Mouse (Mus musculus) lung, embryonic 15.5 days (tissue): ENCODE data around the gene Tln2. TPM values are rescaled to one million over a fixed set of nuclear protein-coding genes. Genes with fewer than 3 reads are reported as not detected.
A peak's percentile ranks its signal among the peaks of the same experiment; 100 is the strongest.

Source experiments
- ATAC-seq: fragments of 200-750 bp; cut with Nextera tagmentation; 2 replicates; pipeline ENCODE4 v1.8.0; 2017; ENCODE audit warnings: moderate number of reproducible peaks, borderline replicate concordance; ENCODE audit not compliant: low FRiP score, low TSS enrichment; ENCODE audit errors: extremely low read depth
- H3K27ac ChIP-seq: fragments of 300-500 bp; sonication (generic); 2 replicates; pipeline ENCODE4 v1.5.1; 2015; ENCODE audit warnings: moderate library complexity, mild to moderate bottlenecking, inconsistent platforms
- H3K27me3 ChIP-seq: fragments of 300-500 bp; sonication (generic); 2 replicates; pipeline ENCODE4 v1.6.1; 2015; ENCODE audit warnings: inconsistent platforms
- H3K36me3 ChIP-seq: fragments of 300-500 bp; sonication (generic); 2 replicates; pipeline ENCODE4 v1.6.1; 2015; ENCODE audit warnings: inconsistent platforms
- H3K4me1 ChIP-seq: fragments of 300-500 bp; sonication (generic); 2 replicates; pipeline ENCODE4 v1.6.1; 2015; ENCODE audit warnings: inconsistent platforms
- H3K4me2 ChIP-seq: fragments of 300-500 bp; sonication (generic); 2 replicates; pipeline ENCODE4 v1.6.1; 2015; ENCODE audit warnings: inconsistent platforms, mild to moderate bottlenecking, moderate library complexity
- H3K4me3 ChIP-seq: fragments of 300-500 bp; sonication (generic); 2 replicates; pipeline ENCODE4 v1.5.1; 2015; ENCODE audit warnings: mild to moderate bottlenecking, inconsistent platforms
- H3K9ac ChIP-seq: fragments of 300-500 bp; sonication (generic); 2 replicates; pipeline ENCODE4 v1.6.1; 2015; ENCODE audit warnings: inconsistent platforms
- H3K9me3 ChIP-seq: fragments of 300-500 bp; sonication (generic); 2 replicates; pipeline ENCODE4 v1.6.1; 2016; ENCODE audit warnings: inconsistent platforms
- WGBS: fragments of 180-500 bp; shearing (Covaris S2); methylation state at CpG from one replicate; pipeline ENCODE4 v1.1.7; 2015; 5-methylcytosine and 5-hydroxymethylcytosine counted together
- polyA plus RNA-seq: library from polyadenylated mRNA; unstranded; fragments of >200 nt; fragmentation: Nextera tagmentation; extraction: Ambion mirVana; gene quantifications from 2 replicates; pipeline ENCODE4 v1.2.1, GENCODE M21; 2015

Gene Tln2
- polyA plus RNA-seq, 1 experiment from 2014 or later, result 14.1 TPM

DNA sequence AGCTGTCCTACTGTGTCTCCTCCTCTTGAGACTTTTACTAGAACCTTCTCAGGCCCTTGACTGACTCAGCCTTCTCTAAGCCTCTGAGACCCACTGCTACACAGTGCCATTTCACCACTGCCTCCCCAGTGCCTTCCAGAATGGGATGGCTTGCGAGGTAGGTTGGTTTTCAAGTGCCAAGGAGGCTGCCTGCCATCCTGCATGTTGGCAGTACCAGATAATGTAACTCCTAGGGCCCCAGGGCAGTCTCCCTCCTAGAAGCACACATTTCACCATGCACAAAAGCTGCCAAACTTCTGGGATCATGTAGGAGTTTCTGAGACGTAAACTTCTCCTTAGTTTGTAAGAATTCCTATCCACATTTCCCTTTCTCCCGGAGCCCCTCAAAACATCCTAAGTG is 231.1 kb downstream of the Tln2 start:
- Histone ChIP-seq H3K27me3 (no peaks in the 10 kb centered on the region), H3K36me3 (no peaks in the 10 kb centered on the region), H3K27ac (no peak overlapping the region), H3K4me1 (no peaks in the 10 kb centered on the region), H3K4me3 (no peak overlapping the region), H3K9me3 (no peaks in the 10 kb centered on the region), H3K4me2 (no peak overlapping the region), H3K9ac (no peak overlapping the region)
- 76% methylated on average over 3 of the region's 3 CpGs for WGBS
- no peak for ATAC-seq

DNA sequence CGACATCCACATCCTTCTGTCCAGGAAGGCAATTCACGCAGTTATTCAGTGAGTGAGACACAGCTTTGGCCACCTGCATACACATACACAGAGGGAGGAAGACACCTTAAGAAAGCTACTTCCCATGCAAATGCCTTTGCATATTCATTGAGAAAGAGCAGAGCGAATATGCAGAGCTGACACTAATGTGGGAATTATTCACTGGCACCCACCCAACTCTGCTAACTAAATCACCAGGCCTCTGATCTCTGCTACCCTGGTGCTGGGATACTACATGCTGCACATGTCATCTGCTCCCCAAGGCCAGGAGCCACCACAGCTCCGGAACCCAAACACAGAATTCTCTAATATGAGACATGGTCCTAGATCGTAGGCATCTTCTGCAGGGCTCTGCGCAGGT is 237.6 kb downstream of the Tln2 start:
- Histone ChIP-seq H3K27ac (no peak overlapping the region), H3K4me3 (no peak overlapping the region), H3K27me3 (no peaks in the 10 kb centered on the region), H3K9me3 (no peaks in the 10 kb centered on the region), H3K36me3 (no peaks in the 10 kb centered on the region), H3K4me2 (no peak overlapping the region), H3K4me1 (no peaks in the 10 kb centered on the region), H3K9ac (no peak overlapping the region)
- ATAC-seq, result no peak
- WGBS, result 81% methylated on average over 6 of the region's 6 CpGs

- Histone ChIP-seq H3K9ac (no peak overlapping the region), H3K36me3 (no peaks in the 10 kb centered on the region), H3K4me1 (no peaks in the 10 kb centered on the region), H3K4me3 (no peak overlapping the region), H3K27ac (no peak overlapping the region), H3K9me3 (no peaks in the 10 kb centered on the region), H3K27me3 (no peaks in the 10 kb centered on the region), H3K4me2 (no peak overlapping the region)
- ATAC-seq, result no peak
- WGBS, result 12% methylated on average over 3 of the region's 3 CpGs
Measured at GRCm38 (mm10) chr9:67315356-67315755, 244.1 kb downstream of the Tln2 start.

GRCm38 (mm10) chr9:67304992-67305391 is 254.5 kb downstream of the Tln2 start:
- H3K27ac ChIP-seq, result no peak overlapping the region
- H3K4me1 ChIP-seq, result no peaks in the 10 kb centered on the region
- no peaks in the 10 kb centered on the region for H3K27me3 ChIP-seq
- no peaks in the 10 kb centered on the region for H3K9me3 ChIP-seq
- no peak overlapping the region for H3K4me2 ChIP-seq
- H3K4me3 ChIP-seq, result no peak overlapping the region
- H3K36me3 ChIP-seq, result no peaks in the 10 kb centered on the region
- no peak for ATAC-seq
- no peak overlapping the region for H3K9ac ChIP-seq
- 86% methylated on average over 6 of the region's 6 CpGs for WGBS

GRCm38 (mm10) chr9:67303986-67304385 is 255.5 kb downstream of the Tln2 start:
- H3K36me3 ChIP-seq, result no peaks in the 10 kb centered on the region
- H3K27ac ChIP-seq, result no peak overlapping the region
- H3K9ac ChIP-seq, result no peak overlapping the region
- H3K4me3 ChIP-seq, result no peak overlapping the region
- no peaks in the 10 kb centered on the region for H3K9me3 ChIP-seq
- no peaks in the 10 kb centered on the region for H3K27me3 ChIP-seq
- 0 out of 2 replicates have a peak, but pooled peaks cover 4% of the 10 kb centered on the region for H3K4me1 ChIP-seq
- H3K4me2 ChIP-seq, result no peak overlapping the region
- no peak for ATAC-seq

GRCm38 (mm10) chr9:67303038-67303437 is 256.5 kb downstream of the Tln2 start:
- H3K4me1 ChIP-seq, result 0 out of 2 replicates have a peak, but pooled peaks cover 9% of the 10 kb centered on the region
- no peak overlapping the region for H3K4me3 ChIP-seq
- H3K27ac ChIP-seq, result no peak overlapping the region
- H3K9me3 ChIP-seq, result no peaks in the 10 kb centered on the region
- no peak overlapping the region for H3K4me2 ChIP-seq
- H3K27me3 ChIP-seq, result no peaks in the 10 kb centered on the region
- no peaks in the 10 kb centered on the region for H3K36me3 ChIP-seq
- ATAC-seq, result no peak
- H3K9ac ChIP-seq, result no peak overlapping the region

GRCm38 (mm10) chr9:67302386-67302989 is 257.0 kb downstream of the Tln2 start:
- 86% methylated on average over 10 of the region's 10 CpGs for WGBS
- no peak overlapping the region for H3K9ac ChIP-seq
- H3K36me3 ChIP-seq, result no peaks in the 10 kb centered on the region
- no peak overlapping the region for H3K4me2 ChIP-seq
- H3K4me3 ChIP-seq, result no peak overlapping the region
- ATAC-seq, result no peak
- H3K9me3 ChIP-seq, result no peaks in the 10 kb centered on the region
- H3K4me1 ChIP-seq, result 0 out of 2 replicates have a peak, but pooled peaks cover 9% of the 10 kb centered on the region
- H3K27ac ChIP-seq, result no peak overlapping the region
- H3K27me3 ChIP-seq, result no peaks in the 10 kb centered on the region

- Histone ChIP-seq H3K4me1 (0 out of 2 replicates have a peak, but pooled peaks cover 9% of the 10 kb centered on the region), H3K27ac (no peak overlapping the region), H3K9me3 (no peaks in the 10 kb centered on the region), H3K4me2 (no peak overlapping the region), H3K27me3 (no peaks in the 10 kb centered on the region), H3K4me3 (no peak overlapping the region), H3K36me3 (no peaks in the 10 kb centered on the region), H3K9ac (no peak overlapping the region)
- ATAC-seq, result no peak
- WGBS, result 73% methylated on average over 2 of the region's 2 CpGs
Measured at GRCm38 (mm10) chr9:67301571-67301970, 257.9 kb downstream of the Tln2 start.

DNA sequence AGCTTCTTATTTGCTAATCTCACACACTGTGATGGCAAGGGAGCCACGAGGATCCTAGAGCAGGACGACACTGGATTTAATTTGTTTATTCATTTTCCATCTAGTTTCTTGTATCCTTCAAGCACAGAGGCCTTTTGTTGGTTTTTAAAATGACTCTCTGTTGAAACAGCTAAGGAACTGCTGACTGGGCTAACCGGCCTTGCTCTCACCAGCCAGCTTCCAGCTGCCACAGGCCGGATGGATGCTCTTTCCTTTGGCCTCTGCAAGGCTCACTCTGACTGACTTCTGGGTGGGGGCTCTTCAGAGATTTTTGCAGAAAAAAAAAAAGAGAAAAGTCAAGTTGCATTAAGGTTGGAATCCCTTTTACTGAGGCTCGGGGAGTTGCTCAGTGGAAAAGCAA is 258.7 kb downstream of the Tln2 start:
- no peak overlapping the region for H3K4me3 ChIP-seq
- H3K27me3 ChIP-seq, result no peaks in the 10 kb centered on the region
- H3K9me3 ChIP-seq, result no peaks in the 10 kb centered on the region
- 69% methylated on average over 5 of the region's 5 CpGs for WGBS
- no peak overlapping the region for H3K9ac ChIP-seq
- H3K4me1 ChIP-seq, result 0 out of 2 replicates have a peak, but pooled peaks cover 9% of the 10 kb centered on the region
- no peak for ATAC-seq
- no peaks in the 10 kb centered on the region for H3K36me3 ChIP-seq
- H3K27ac ChIP-seq, result no peak overlapping the region
- no peak overlapping the region for H3K4me2 ChIP-seq

DNA sequence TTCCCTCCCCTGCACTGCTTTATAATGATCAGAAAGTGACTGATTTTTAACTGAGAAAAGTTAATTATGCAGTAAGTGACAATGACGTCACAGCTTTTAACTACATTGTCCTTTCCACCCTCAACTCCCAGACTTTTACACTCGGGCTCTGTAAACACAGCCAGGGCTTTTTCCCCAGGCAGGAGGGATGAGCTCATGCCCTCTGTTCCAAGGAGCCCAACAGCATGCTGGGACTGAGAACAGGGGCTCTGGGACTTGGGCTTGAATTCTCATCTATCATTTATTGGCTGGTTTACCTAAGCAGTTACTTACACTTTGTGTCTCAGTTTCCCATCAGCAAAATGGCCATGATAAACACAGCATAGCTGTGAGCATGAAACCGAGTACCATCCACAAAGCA is 259.2 kb downstream of the Tln2 start:
- no peak overlapping the region for H3K4me2 ChIP-seq
- H3K4me1 ChIP-seq, result 0 out of 2 replicates have a peak, but pooled peaks cover 9% of the 10 kb centered on the region
- no peak overlapping the region for H3K27ac ChIP-seq
- ATAC-seq, result no peak
- H3K36me3 ChIP-seq, result no peaks in the 10 kb centered on the region
- no peak overlapping the region for H3K4me3 ChIP-seq
- no peaks in the 10 kb centered on the region for H3K27me3 ChIP-seq
- WGBS, result 40% methylated on average over 3 of the region's 3 CpGs
- H3K9ac ChIP-seq, result no peak overlapping the region
- no peaks in the 10 kb centered on the region for H3K9me3 ChIP-seq

DNA sequence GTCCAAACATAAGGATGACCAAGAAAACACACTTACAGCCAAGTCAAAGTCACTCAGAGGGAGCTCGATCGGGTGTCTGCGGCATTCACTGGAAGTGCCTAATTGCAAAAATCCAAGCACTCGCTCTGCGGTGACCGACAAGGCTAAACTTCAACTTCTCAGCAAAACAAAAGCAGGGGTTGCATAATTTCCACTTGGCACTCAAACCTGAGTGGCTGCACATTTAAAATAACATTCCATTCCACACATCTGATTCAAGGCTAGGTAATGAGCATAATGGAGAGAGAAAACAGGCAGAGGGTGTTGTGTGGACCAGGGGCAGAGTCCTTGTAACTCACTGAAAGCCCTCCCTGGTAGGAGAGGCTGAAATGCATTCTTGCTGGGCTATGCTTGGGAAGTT is 260.3 kb downstream of the Tln2 start:
- Histone ChIP-seq H3K4me3 (no peak overlapping the region), H3K9ac (no peak overlapping the region), H3K4me1 (0 out of 2 replicates have a peak, but pooled peaks cover 9% of the 10 kb centered on the region), H3K9me3 (no peaks in the 10 kb centered on the region), H3K27ac (peak overlapping the region; percentile 32), H3K27me3 (no peaks in the 10 kb centered on the region), H3K36me3 (no peaks in the 10 kb centered on the region), H3K4me2 (no peak overlapping the region)
- WGBS, result 59% methylated on average over 6 of the region's 6 CpGs
- no peak; the same call in 1 of the 2 replicates for ATAC-seq

GRCm38 (mm10) chr9:67297236-67297889 is 262.1 kb downstream of the Tln2 start:
- WGBS, result 82% methylated on average over 6 of the region's 6 CpGs
- no peak overlapping the region for H3K4me2 ChIP-seq
- no peak for ATAC-seq
- no peak overlapping the region for H3K4me3 ChIP-seq
- 0 out of 2 replicates have a peak, but pooled peaks cover 9% of the 10 kb centered on the region for H3K4me1 ChIP-seq
- no peaks in the 10 kb centered on the region for H3K27me3 ChIP-seq
- H3K36me3 ChIP-seq, result no peaks in the 10 kb centered on the region
- 0 out of 2 replicates have a peak overlapping the region, but pooled peaks have one; percentile 43 for H3K27ac ChIP-seq
- H3K9ac ChIP-seq, result no peak overlapping the region
- H3K9me3 ChIP-seq, result no peaks in the 10 kb centered on the region
